ENCODE assay signal across 9 mouse cellular contexts in the genomic region with DNA sequence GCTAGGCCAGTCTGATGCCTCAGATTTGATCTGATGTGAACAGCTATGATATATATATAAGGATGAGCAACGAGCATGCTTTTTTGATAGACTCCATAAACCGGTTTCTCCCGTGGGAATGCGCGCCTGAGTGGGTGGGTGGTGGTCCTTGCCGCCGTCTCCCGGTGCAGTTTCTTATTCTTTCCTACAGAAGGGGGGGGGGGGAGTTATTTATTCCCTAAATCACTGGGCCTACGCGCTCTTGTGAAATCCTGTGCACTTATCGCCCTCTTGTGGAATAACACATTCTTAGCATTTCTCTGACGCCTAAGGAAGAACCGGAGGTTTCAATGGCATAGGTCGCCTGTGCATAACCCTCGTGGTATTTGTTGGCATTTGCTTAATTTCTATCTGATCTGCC. TPM values are rescaled to one million over a fixed set of nuclear protein-coding genes. Genes with fewer than 3 reads are reported as not detected.
DNase-seq lines count a peak whose midpoint lies in the region; ATAC-seq and TF ChIP-seq lines count a peak whose summit lies in the region.
"Had no signal": no experiment of that assay in that cellular context is flagged by ENCODE, and none has a peak within 500 bp of the region (broad histone marks: within the 10 kb centered on the region; RNA-seq: fewer than 3 reads in every experiment).

No protein-coding gene starts in this region.

- H3K27me3 ChIP-seq in heart, postnatal 0 days (ENCODE audit: control insufficient read depth, insufficient read depth, low read length), result peaks cover 61% of the 10 kb centered on the region
- H3K27me3 ChIP-seq in E14TG2a.4 (ENCODE audit: insufficient read depth, low read length), result peaks cover 62% of the 10 kb centered on the region
- H3K27me3 ChIP-seq in neural tube, embryonic 15.5 days (replicated peaks), result peaks cover 67% of the 10 kb centered on the region

- TF ChIP-seq CTCF in heart, postnatal 0 days (IDR thresholded peaks at IDR 0.05; ENCODE audit: low read depth), result peak; percentile 79
- peak; percentile 33 for TF ChIP-seq CTCF in E14TG2a.4 (conservative IDR thresholded peaks at IDR 0.05; ENCODE audit: low read length)
- peak; percentile 74 for TF ChIP-seq CTCF in cortical plate, adult 2 months (IDR thresholded peaks at IDR 0.05; ENCODE audit: extremely low read depth, insufficient read depth, low read length)

- H3K9ac ChIP-seq in heart, postnatal 0 days (replicated peaks; ENCODE audit: low read depth, low read length), result no peak overlapping the region
- no peak overlapping the region for H3K9ac ChIP-seq in neural tube, embryonic 15.5 days (replicated peaks)

- H3K4me3 ChIP-seq in heart, postnatal 0 days (ENCODE audit: low read depth, low read length), result no peak overlapping the region
- no peak overlapping the region for H3K4me3 ChIP-seq in E14TG2a.4 (replicated peaks; ENCODE audit: low read length)
- no peak overlapping the region for H3K4me3 ChIP-seq in cortical plate, adult 2 months (ENCODE audit: insufficient read depth, low read length)
- H3K4me3 ChIP-seq in neural tube, embryonic 15.5 days (replicated peaks), result no peak overlapping the region

- no peak for ATAC-seq in heart, postnatal 0 days (ENCODE audit: insufficient read depth, low read depth)
- ATAC-seq in neural tube, embryonic 15.5 days (ENCODE audit: low FRiP score), result no peak

- no peak for TF ChIP-seq EP300 in heart, postnatal 0 days (IDR thresholded peaks at IDR 0.05; ENCODE audit: low read depth)

- H3K36me3 ChIP-seq in heart, postnatal 0 days (replicated peaks; ENCODE audit: control insufficient read depth, insufficient read depth, low read length), result no peaks in the 10 kb centered on the region
- H3K36me3 ChIP-seq in E14TG2a.4 (ENCODE audit: insufficient read depth, low read length), result no peaks in the 10 kb centered on the region
- no peaks in the 10 kb centered on the region for H3K36me3 ChIP-seq in neural tube, embryonic 15.5 days

- no peak for TF ChIP-seq POLR2A in cortical plate, adult 2 months (IDR thresholded peaks at IDR 0.05; ENCODE audit: extremely low read depth, insufficient read depth, low read length)

- peak; percentile 54 for DNase-seq in heart, postnatal 0 days (ENCODE audit: low spot score)
- no peak for DNase-seq in heart, adult 9 months (ENCODE audit: low spot score in 2 of 2)
- DNase-seq in layer of hippocampus, adult 9-11 months, result peak; percentile 27
- no peak for DNase-seq in B cell, adult 2 months
- no peak for DNase-seq in adrenal gland, adult 8-10 months

- H3K4me1 ChIP-seq in heart, postnatal 0 days (ENCODE audit: control insufficient read depth, insufficient read depth), result 0 out of 2 replicates have a peak, but pooled peaks cover 10% of the 10 kb centered on the region
- H3K4me1 ChIP-seq in E14TG2a.4 (replicated peaks; ENCODE audit: low read depth, low read length), result peaks cover 19% of the 10 kb centered on the region
- no peaks in the 10 kb centered on the region for H3K4me1 ChIP-seq in cortical plate, adult 2 months (ENCODE audit: control insufficient read depth, insufficient read depth, low read length)
- peaks cover 10% of the 10 kb centered on the region for H3K4me1 ChIP-seq in neural tube, embryonic 15.5 days

- WGBS in heart, postnatal 0 days, result 5% methylated on average over 15 of the region's 15 CpGs
- WGBS in neural tube, embryonic 15.5 days, result 4% methylated on average over 15 of the region's 15 CpGs

- H3K9me3 ChIP-seq in heart, postnatal 0 days (replicated peaks; ENCODE audit: control insufficient read depth, low read length), result no peaks in the 10 kb centered on the region
- H3K9me3 ChIP-seq in E14TG2a.4 (ENCODE audit: low read length), result no peaks in the 10 kb centered on the region
- H3K9me3 ChIP-seq in neural tube, embryonic 15.5 days (replicated peaks), result no peaks in the 10 kb centered on the region

- H3K27ac ChIP-seq in heart, postnatal 0 days (ENCODE audit: low read depth), result no peak overlapping the region
- H3K27ac ChIP-seq in cortical plate, adult 2 months (ENCODE audit: insufficient read depth, low read length), result no peak overlapping the region
- no peak overlapping the region for H3K27ac ChIP-seq in neural tube, embryonic 15.5 days (replicated peaks)

- H3K4me2 ChIP-seq in heart, postnatal 0 days (ENCODE audit: low read depth, low read length), result no peak overlapping the region
- H3K4me2 ChIP-seq in neural tube, embryonic 15.5 days, result peak overlapping the region; percentile 44

RNA-seq across cellular contexts. Expression of gene Nkx6-1, which starts 4.6 kb away (rescaled TPM):
- not detected in 2 replicates for total RNA-seq in heart, postnatal 0 days (2014; rRNA removed; ENCODE audit: low replicate concordance)
- not detected in 2 replicates for polyA plus RNA-seq in heart, postnatal 0 days (2015; fragmentation: Nextera tagmentation; extraction: Ambion mirVana)
- 0.13 and 0.15 TPM in 2 replicates for polyA plus RNA-seq in cortical plate, adult 2 months (2012; rRNA removed)
- polyA plus RNA-seq in neural tube, embryonic 15.5 days (2015; fragmentation: Nextera tagmentation; extraction: Ambion mirVana), result 5.3 and 6.7 TPM in 2 replicates
- total RNA-seq in adrenal gland, adult 8-10 months (2022), result under 1 TPM in 2 of 4 experiments, not detected in 2; 0.09 to 0.10 TPM
- total RNA-seq: hematopoietic stem cell, adult 5-6 weeks had no signal

Comparison
In these comparisons a context has a peak if more than half of its experiments do, and no peak if none do; other contexts are left out.
1. DNase-seq: peak in heart, postnatal 0 days (single experiment) and layer of hippocampus, adult 9-11 months (single experiment); none in heart, adult 9 months (0 of 2), B cell, adult 2 months (0 of 2) and adrenal gland, adult 8-10 months (single experiment).
2. Peak in every context shown above with its lines, with median percentiles within 50 percentile points of each other: CTCF ChIP-seq.